Mouse (Mus musculus) embryonic facial prominence, embryonic 13.5 days (tissue): ENCODE results near the gene Dalrd3. TPM values are rescaled to one million over a fixed set of nuclear protein-coding genes. Genes with fewer than 3 reads are reported as not detected.
"Not testable (repeated sequence)": the region's sequence is repeated elsewhere in the genome, so short reads cannot be mapped to it uniquely, and the experiment has no call there.

Experiments
- ATAC-seq: fragments of 200-750 bp; cut with Nextera tagmentation; 2 replicates; pipeline ENCODE4 v1.8.0; 2017; ENCODE audit warnings: low read depth; ENCODE audit not compliant: insufficient number of reproducible peaks, insufficient read depth, low FRiP score, low TSS enrichment
- H3K27ac ChIP-seq: fragments of 300-500 bp; sonication (generic); 2 replicates; pipeline ENCODE4 v1.5.1; 2015; ENCODE audit warnings: moderate library complexity, mild to moderate bottlenecking, inconsistent platforms
- H3K27me3 ChIP-seq: fragments of 300-500 bp; sonication (generic); 2 replicates; pipeline ENCODE4 v1.6.1; 2015; ENCODE audit warnings: mild to moderate bottlenecking, inconsistent platforms
- H3K36me3 ChIP-seq: fragments of 300-500 bp; sonication (generic); 2 replicates; pipeline ENCODE4 v1.6.1; 2015; ENCODE audit warnings: mild to moderate bottlenecking, inconsistent platforms
- H3K4me1 ChIP-seq: fragments of 300-500 bp; sonication (generic); 2 replicates; pipeline ENCODE4 v1.6.1; 2015; ENCODE audit warnings: inconsistent platforms
- H3K4me2 ChIP-seq: fragments of 300-500 bp; sonication (generic); 2 replicates; pipeline ENCODE4 v1.6.1; 2015; ENCODE audit warnings: moderate library complexity, mild to moderate bottlenecking, inconsistent platforms
- H3K4me3 ChIP-seq: fragments of 300-500 bp; sonication (generic); 2 replicates; pipeline ENCODE4 v1.5.1; 2015; ENCODE audit warnings: mild to moderate bottlenecking, inconsistent platforms
- H3K9ac ChIP-seq: fragments of 300-500 bp; sonication (generic); 2 replicates; pipeline ENCODE4 v1.6.1; 2015; ENCODE audit warnings: mild to moderate bottlenecking, inconsistent platforms
- H3K9me3 ChIP-seq: fragments of 300-500 bp; sonication (generic); 2 replicates; pipeline ENCODE4 v1.6.1; 2016; ENCODE audit warnings: inconsistent platforms
- WGBS: fragments of 180-500 bp; shearing (Covaris S2); methylation state at CpG from one replicate; pipeline ENCODE4 v1.1.7; 2015; ENCODE audit warnings: mixed read lengths; 5-methylcytosine and 5-hydroxymethylcytosine counted together
- microRNA counts: library from miRNA; unstranded; fragments of <30 nt; microRNA quantifications from one replicate; lab custom pipeline; 2016
- microRNA-seq: library from miRNA; unstranded; fragments of <30 nt; microRNA quantifications from one replicate; pipeline ENCODE4, GENCODE M21; 2016
- polyA plus RNA-seq: library from polyadenylated mRNA; unstranded; fragments of >200 nt; fragmentation: Nextera tagmentation; extraction: Ambion mirVana; gene quantifications from 2 replicates; pipeline ENCODE4 v1.2.1, GENCODE M21; 2015

Dalrd3 gene
- polyA plus RNA-seq, 1 experiment from 2014 or later = 185 TPM

- no peak overlapping the region for H3K9ac ChIP-seq
- no peak for ATAC-seq
- WGBS = 70% methylated on average over 4 of the region's 4 CpGs
- no peak overlapping the region for H3K4me2 ChIP-seq
- peaks cover 8% of the 10 kb centered on the region; the same call in 1 of the 2 replicates for H3K4me1 ChIP-seq
- no peak overlapping the region for H3K4me3 ChIP-seq
- H3K27me3 ChIP-seq = no peaks in the 10 kb centered on the region
- peaks cover 27% of the 10 kb centered on the region for H3K36me3 ChIP-seq
- no peaks in the 10 kb centered on the region for H3K9me3 ChIP-seq
- no peak overlapping the region for H3K27ac ChIP-seq
These were observed 29.4 kb downstream of the Dalrd3 start for GRCm38 (mm10) chr9:108599021-108599566.

GRCm38 (mm10) chr9:108600011-108600410 is 30.3 kb downstream of the Dalrd3 start:
- 55% methylated on average over 2 of the region's 2 CpGs for WGBS
- Histone ChIP-seq H3K9ac (no peak overlapping the region), H3K4me2 (no peak overlapping the region), H3K9me3 (no peaks in the 10 kb centered on the region), H3K27ac (no peak overlapping the region), H3K27me3 (no peaks in the 10 kb centered on the region), H3K4me1 (peaks cover 8% of the 10 kb centered on the region; the same call in 1 of the 2 replicates), H3K36me3 (peaks cover 36% of the 10 kb centered on the region), H3K4me3 (no peak overlapping the region)
- no peak for ATAC-seq

GRCm38 (mm10) chr9:108601986-108602385 is 32.3 kb downstream of the Dalrd3 start:
- Histone ChIP-seq H3K4me3 (no peak overlapping the region), H3K9ac (no peak overlapping the region), H3K4me2 (no peak overlapping the region), H3K27ac (no peak overlapping the region), H3K27me3 (no peaks in the 10 kb centered on the region), H3K4me1 (peaks cover under 1% of the 10 kb centered on the region; the same call in 1 of the 2 replicates), H3K9me3 (no peaks in the 10 kb centered on the region), H3K36me3 (peaks cover 53% of the 10 kb centered on the region)
- ATAC-seq = no peak
- 83% methylated on average over 4 of the region's 4 CpGs for WGBS

- not testable (repeated sequence) for H3K9me3 ChIP-seq, H3K4me1 ChIP-seq, H3K27me3 ChIP-seq, H3K4me2 ChIP-seq, H3K4me3 ChIP-seq, ATAC-seq, H3K27ac ChIP-seq, H3K9ac ChIP-seq
- H3K36me3 ChIP-seq = peaks cover 98% of the 10 kb centered on the region
- whole genome bisulfite sequencing = 93% methylated on average over 5 of the region's 5 CpGs
These were observed 38.2 kb downstream of the Dalrd3 start for GRCm38 (mm10) chr9:108607929-108608328.

- Histone ChIP-seq H3K4me2 (no peak overlapping the region), H3K4me3 (no peak overlapping the region), H3K4me1 (no peaks in the 10 kb centered on the region), H3K36me3 (peaks cover 98% of the 10 kb centered on the region), H3K27ac (no peak overlapping the region), H3K9me3 (no peaks in the 10 kb centered on the region), H3K9ac (no peak overlapping the region), H3K27me3 (no peaks in the 10 kb centered on the region)
- no peak for ATAC-seq
- 88% methylated on average over 4 of the region's 4 CpGs for WGBS
These were observed 39.2 kb downstream of the Dalrd3 start for GRCm38 (mm10) chr9:108608889-108609288.

GRCm38 (mm10) chr9:108611488-108611887 is 41.8 kb downstream of the Dalrd3 start:
- Histone ChIP-seq H3K4me2 (no peak overlapping the region), H3K27ac (no peak overlapping the region), H3K9ac (no peak overlapping the region), H3K9me3 (no peaks in the 10 kb centered on the region), H3K27me3 (no peaks in the 10 kb centered on the region), H3K4me1 (no peaks in the 10 kb centered on the region), H3K4me3 (no peak overlapping the region), H3K36me3 (peaks cover 95% of the 10 kb centered on the region)
- 92% methylated on average over 10 of the region's 10 CpGs for WGBS
- no peak for ATAC-seq

- H3K36me3 ChIP-seq = peaks cover 71% of the 10 kb centered on the region
These were observed 47.6 kb downstream of the Dalrd3 start for GRCm38 (mm10) chr9:108617301-108617700.

More at GRCm38 (mm10) chr9:108617301-108617700, 47.6 kb downstream of the Dalrd3 start:
- Histone ChIP-seq H3K27me3 (no peaks in the 10 kb centered on the region), H3K4me1 (no peaks in the 10 kb centered on the region), H3K9ac (no peak overlapping the region), H3K4me2 (no peak overlapping the region), H3K4me3 (no peak overlapping the region), H3K27ac (no peak overlapping the region), H3K9me3 (no peaks in the 10 kb centered on the region)
- ATAC-seq = no peak
- WGBS = 82% methylated on average over 1 of the region's 1 CpGs

MicroRNAs encoded within 50 kb of the gene (microRNA counts, 519-probe panel; counts per million panel counts)
- microRNA mmu-miR-191 (lab: Ali Mortazavi, UCI) (3,380 counts per million, percentile 77 among the panel's probes with 10 or more counts), microRNA mmu-miR-425 (lab: Ali Mortazavi, UCI) (3,153 counts per million, percentile 73 among the panel's probes with 10 or more counts)

Small RNAs within 50 kb of the gene (microRNA-seq; reads per million reads assigned to microRNA genes)
- gene Gm24083 = not detected
- gene Mir191 = not detected
- gene Mir425 = 1,998 reads per million, percentile 82 among the genes with 10 or more reads in this experiment

Other genes starting within 250 kb of the Dalrd3 start
- gene Gpx1, start 231.0 kb upstream of the Dalrd3 start, polyA plus RNA-seq = 775 and 811 TPM in 2 replicates
- 106 and 110 TPM in 2 replicates for gene Usp4, start 222.0 kb upstream of the Dalrd3 start, polyA plus RNA-seq
- 1.1 TPM in 2 replicates for gene 1700102P08Rik, start 177.1 kb upstream of the Dalrd3 start, polyA plus RNA-seq
- 1.3 and 1.6 TPM in 2 replicates for gene Ccdc36, start 141.4 kb upstream of the Dalrd3 start, polyA plus RNA-seq
- gene BC048562, start 133.4 kb upstream of the Dalrd3 start, polyA plus RNA-seq = not detected in 2 replicates
- 60.4 and 64.3 TPM in 2 replicates for gene Ccdc71, start 109.4 kb upstream of the Dalrd3 start, polyA plus RNA-seq
- 36.5 and 42.8 TPM in 2 replicates for gene Klhdc8b, start 108.3 kb upstream of the Dalrd3 start, polyA plus RNA-seq
- gene Lamb2, start 90.2 kb upstream of the Dalrd3 start, polyA plus RNA-seq = 51.1 and 63.2 TPM in 2 replicates
- gene Usp19, start 79.3 kb upstream of the Dalrd3 start, polyA plus RNA-seq = 75.9 and 77.2 TPM in 2 replicates
- 116 and 124 TPM in 2 replicates for gene Qars, start 62.2 kb upstream of the Dalrd3 start, polyA plus RNA-seq
- 123 and 128 TPM in 2 replicates for gene Qrich1, start 53.1 kb upstream of the Dalrd3 start, polyA plus RNA-seq
- gene Impdh2, start 9.6 kb upstream of the Dalrd3 start, polyA plus RNA-seq = 191 and 227 TPM in 2 replicates
- gene Ndufaf3, start 2.5 kb upstream of the Dalrd3 start, polyA plus RNA-seq = 42.3 and 50.4 TPM in 2 replicates
- 140 and 147 TPM in 2 replicates for gene Wdr6, start 8.9 kb downstream of the Dalrd3 start, polyA plus RNA-seq
- gene P4htm, start 27.8 kb downstream of the Dalrd3 start, polyA plus RNA-seq = 9.6 and 13.3 TPM in 2 replicates
- 51.9 and 53.7 TPM in 2 replicates for gene Arih2, start 79.5 kb downstream of the Dalrd3 start, polyA plus RNA-seq
- 47.1 and 48.4 TPM in 2 replicates for gene Slc25a20, start 92.2 kb downstream of the Dalrd3 start, polyA plus RNA-seq
- gene Prkar2a, start 119.4 kb downstream of the Dalrd3 start, polyA plus RNA-seq = 25.6 and 27.9 TPM in 2 replicates
- gene Ip6k2, start 213.9 kb downstream of the Dalrd3 start, polyA plus RNA-seq = 127 and 144 TPM in 2 replicates
- 19.0 and 21.5 TPM in 2 replicates for gene Nckipsd, start 238.5 kb downstream of the Dalrd3 start, polyA plus RNA-seq